Mouse (Mus musculus) stomach, postnatal 0 days (tissue): ENCODE results near the gene Traf3ip2. TPM values are rescaled to one million over a fixed set of nuclear protein-coding genes. Genes with fewer than 3 reads are reported as not detected.

ENCODE experiments used
- ATAC-seq: fragments of 200-750 bp; cut with Nextera tagmentation; 2 replicates; pipeline ENCODE4 v1.8.0; 2017; ENCODE audit not compliant: low FRiP score, low TSS enrichment
- DNase-seq: peaks from one replicate; pipeline ENCODE4 v3.0.0-alpha.2; 2016; ENCODE audit warnings: low spot score
- H3K27ac ChIP-seq: fragments of 300-500 bp; sonication (generic); replicated peaks from 2 replicates; pipeline ENCODE4 v1.5.1; 2014; ENCODE audit warnings: mild to moderate bottlenecking, control low read depth
- H3K27me3 ChIP-seq: fragments of 300-500 bp; sonication (generic); 2 replicates; pipeline ENCODE4 v1.6.1; 2014; ENCODE audit warnings: low read length; ENCODE audit not compliant: control insufficient read depth, insufficient read depth
- H3K36me3 ChIP-seq: fragments of 300-500 bp; sonication (generic); 2 replicates; pipeline ENCODE4 v1.6.1; 2014; ENCODE audit warnings: low read length, mixed read lengths; ENCODE audit not compliant: control insufficient read depth, insufficient read depth
- H3K4me1 ChIP-seq: fragments of 300-500 bp; sonication (generic); replicated peaks from 2 replicates; pipeline ENCODE4 v1.6.1; 2014; ENCODE audit warnings: antibody characterized with exemption; ENCODE audit not compliant: control insufficient read depth, insufficient read depth
- H3K4me2 ChIP-seq: fragments of 300-500 bp; sonication (generic); replicated peaks from 2 replicates; pipeline ENCODE4 v1.6.1; 2014; ENCODE audit warnings: low read depth, mild to moderate bottlenecking, control low read depth, moderate library complexity
- H3K4me3 ChIP-seq: fragments of 300-500 bp; sonication (generic); 2 replicates; pipeline ENCODE4 v1.5.1; 2014; ENCODE audit warnings: low read depth, low read length, control low read depth
- H3K9ac ChIP-seq: fragments of 300-500 bp; sonication (generic); 2 replicates; pipeline ENCODE4 v1.6.1; 2014; ENCODE audit warnings: mild to moderate bottlenecking, low read length, control low read depth, mixed read lengths
- H3K9me3 ChIP-seq: fragments of 300-500 bp; sonication (generic); 2 replicates; pipeline ENCODE4 v1.6.1; 2016; ENCODE audit warnings: low read length; ENCODE audit not compliant: control insufficient read depth
- CTCF ChIP-seq: IDR thresholded peaks from 2 replicates; pipeline ENCODE4 v1.5.1; 2016; ENCODE audit warnings: antibody characterized with exemption, low read depth, mild to moderate bottlenecking, moderate library complexity
- EP300 ChIP-seq: optimal IDR thresholded peaks from 2 replicates; pipeline ENCODE3; 2016; ENCODE audit warnings: antibody characterized with exemption
- WGBS: fragments of 180-500 bp; shearing (Covaris S2); extraction: QIAGEN DNeasy Blood & Tissue Kit; methylation state at CpG from one replicate; pipeline ENCODE4 v1.1.7; 2014; 5-methylcytosine and 5-hydroxymethylcytosine counted together
- polyA plus RNA-seq: library from polyadenylated mRNA; unstranded; fragments of >200 nt; fragmentation: Nextera tagmentation; extraction: Ambion mirVana; gene quantifications from 2 replicates; pipeline ENCODE4 v1.2.1, GENCODE M21; 2015

Traf3ip2 gene
- polyA plus RNA-seq, 1 experiment from 2014 or later = 19.4 TPM

- H3K4me2 ChIP-seq = no peak overlapping the region
- no peaks in the 10 kb centered on the region for H3K36me3 ChIP-seq
- H3K9me3 ChIP-seq = 0 out of 2 replicates have a peak, but pooled peaks cover 3% of the 10 kb centered on the region
- DNase-seq (no peak), ATAC-seq (no peak)
- no peaks in the 10 kb centered on the region for H3K27me3 ChIP-seq
- H3K27ac ChIP-seq = no peak overlapping the region
- 90% methylated on average over 1 of the region's 1 CpGs for WGBS
- no peak overlapping the region for H3K4me3 ChIP-seq
- no peak for TF ChIP-seq CTCF
- TF ChIP-seq EP300 = no peak
- no peaks in the 10 kb centered on the region for H3K4me1 ChIP-seq
- H3K9ac ChIP-seq = no peak overlapping the region
These were observed 6.3 kb upstream of the Traf3ip2 start for GRCm38 (mm10) chr10:39606434-39606833.

GRCm38 (mm10) chr10:39611234-39611633, 1.5 kb upstream of the Traf3ip2 start:
- DNase-seq = no peak
- Histone ChIP-seq H3K4me3 (no peak overlapping the region), H3K27me3 (no peaks in the 10 kb centered on the region), H3K9ac (no peak overlapping the region), H3K4me2 (no peak overlapping the region), H3K9me3 (no peaks in the 10 kb centered on the region), H3K4me1 (peaks cover 5% of the 10 kb centered on the region), H3K27ac (peak overlapping the region; percentile 78), H3K36me3 (no peaks in the 10 kb centered on the region)
- TF ChIP-seq EP300 (no peak), CTCF (no peak)
- 20% methylated on average over 3 of the region's 3 CpGs for WGBS
- no peak for ATAC-seq

- Histone ChIP-seq H3K27ac (peak overlapping the region; percentile 99), H3K27me3 (no peaks in the 10 kb centered on the region), H3K9ac (no peak overlapping the region), H3K9me3 (no peaks in the 10 kb centered on the region), H3K4me3 (no peak overlapping the region), H3K36me3 (no peaks in the 10 kb centered on the region), H3K4me2 (peak overlapping the region; percentile 64), H3K4me1 (peaks cover 5% of the 10 kb centered on the region)
- ATAC-seq (no peak), DNase-seq (no peak)
- 21% methylated on average over 2 of the region's 2 CpGs for WGBS
- TF ChIP-seq EP300 (no peak), CTCF (no peak)
These were observed 603 bp upstream of the Traf3ip2 start for GRCm38 (mm10) chr10:39612131-39612530.

GRCm38 (mm10) chr10:39612989-39613831, 476 bp downstream of the Traf3ip2 start:
- H3K27me3 ChIP-seq = no peaks in the 10 kb centered on the region
- peak overlapping the region; percentile 77 for H3K9ac ChIP-seq
- peaks cover 4% of the 10 kb centered on the region; the same call in 1 of the 2 replicates for H3K36me3 ChIP-seq
- H3K4me2 ChIP-seq = peak overlapping the region; percentile 64
- H3K4me1 ChIP-seq = peaks cover 5% of the 10 kb centered on the region
- peak; percentile 89 for ATAC-seq
- peak; percentile 81 for DNase-seq
- peak overlapping the region; percentile 99 for H3K27ac ChIP-seq
- TF ChIP-seq CTCF (no peak), EP300 (peak; percentile 39)
- peak overlapping the region; percentile 51 for H3K4me3 ChIP-seq
- WGBS = 3% methylated on average over 25 of the region's 26 CpGs
- H3K9me3 ChIP-seq = no peaks in the 10 kb centered on the region

- Histone ChIP-seq H3K9me3 (no peaks in the 10 kb centered on the region), H3K4me1 (peaks cover 5% of the 10 kb centered on the region), H3K4me3 (peak overlapping the region; percentile 51), H3K9ac (peak overlapping the region; percentile 77; the same call in 1 of the 2 replicates), H3K4me2 (peak overlapping the region; percentile 64), H3K36me3 (peaks cover 5% of the 10 kb centered on the region; the same call in 1 of the 2 replicates), H3K27ac (peak overlapping the region; percentile 99), H3K27me3 (no peaks in the 10 kb centered on the region)
- DNase-seq (no peak), ATAC-seq (peak; percentile 5; the same call in 1 of the 2 replicates)
- no peak for TF ChIP-seq CTCF
- no peak for TF ChIP-seq EP300
- WGBS = 0% methylated on average over 2 of the region's 2 CpGs
These were observed 1.2 kb downstream of the Traf3ip2 start for GRCm38 (mm10) chr10:39613973-39614372.

GRCm38 (mm10) chr10:39614676-39615075, 1.9 kb downstream of the Traf3ip2 start:
- peak overlapping the region; percentile 51; the same call in 1 of the 2 replicates for H3K4me3 ChIP-seq
- ATAC-seq = peak; percentile 76
- H3K9ac ChIP-seq = 0 out of 2 replicates have a peak overlapping the region, but pooled peaks have one; percentile 45
- no peaks in the 10 kb centered on the region for H3K27me3 ChIP-seq
- peaks cover 5% of the 10 kb centered on the region for H3K4me1 ChIP-seq
- TF ChIP-seq EP300 (no peak), CTCF (no peak; the same call in 1 of the 2 replicates)
- peaks cover 6% of the 10 kb centered on the region; the same call in 1 of the 2 replicates for H3K36me3 ChIP-seq
- 8% methylated on average over 6 of the region's 6 CpGs for WGBS
- no peaks in the 10 kb centered on the region for H3K9me3 ChIP-seq
- DNase-seq = peak; percentile 71
- peak overlapping the region; percentile 99 for H3K27ac ChIP-seq
- H3K4me2 ChIP-seq = peak overlapping the region; percentile 64
